Mouse (Mus musculus): ENCODE measurements around the gene Gm38392.

DNA sequence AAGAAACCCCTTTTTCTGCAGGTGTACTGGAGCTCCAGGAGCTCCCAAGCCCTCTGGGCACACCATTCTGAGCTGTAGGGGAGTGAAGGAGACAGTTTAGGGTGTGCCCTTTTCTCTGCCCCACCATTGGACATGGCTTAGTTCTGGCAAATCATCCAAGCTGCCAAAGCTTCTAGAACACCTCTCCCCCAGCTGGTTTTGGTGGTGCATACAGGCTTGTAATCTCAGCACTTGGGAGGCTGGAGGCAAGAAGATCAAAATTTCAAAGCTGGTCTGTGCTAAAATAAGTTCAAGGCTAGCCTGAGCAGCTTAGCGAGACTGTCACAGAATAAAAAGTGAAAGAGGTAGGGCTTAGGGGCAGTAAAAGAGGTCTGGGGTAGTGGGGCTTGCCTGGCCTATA lies 74.7 kb downstream of the Gm38392 start:
- no peak for TF ChIP-seq CTCF (IDR thresholded peaks at IDR 0.05; ENCODE audit: borderline replicate concordance, insufficient read depth, low read length)
- TF ChIP-seq POLR2A (IDR thresholded peaks at IDR 0.05; ENCODE audit: low read depth, low read length): no peak
